19 mouse cellular contexts compared by ENCODE assay signal in genomic region chr17:83181592-83181991, GRCm38 (mm10). TPM values are rescaled to one million over a fixed set of nuclear protein-coding genes. Genes with fewer than 3 reads are reported as not detected.
A peak's percentile ranks its signal among the peaks of the same experiment; 100 is the strongest.
DNase-seq lines count a peak whose midpoint lies in the region; ATAC-seq and TF ChIP-seq lines count a peak whose summit lies in the region.
"Had no signal": no experiment of that assay in that cellular context is flagged by ENCODE, and none has a peak within 500 bp of the region (broad histone marks: within the 10 kb centered on the region; RNA-seq: fewer than 3 reads in every experiment).

No protein-coding gene starts in this region.

- H3K27ac ChIP-seq in intestine, postnatal 0 days (ENCODE audit: low read depth, low read length), result no peak overlapping the region
- no peak overlapping the region for H3K27ac ChIP-seq in neural tube, embryonic 15.5 days (replicated peaks)
- H3K27ac ChIP-seq: embryonic facial prominence, embryonic 12.5 days; forebrain, embryonic 12.5 days; heart, embryonic 13.5 days; hindbrain, embryonic 15.5 days had no signal

- H3K4me3 ChIP-seq in intestine, postnatal 0 days (ENCODE audit: low read depth, low read length), result no peak overlapping the region
- no peak overlapping the region for H3K4me3 ChIP-seq in neural tube, embryonic 15.5 days (replicated peaks)
- H3K4me3 ChIP-seq: embryonic facial prominence, embryonic 12.5 days; forebrain, embryonic 12.5 days; heart, embryonic 13.5 days; hindbrain, embryonic 15.5 days had no signal

- no peaks in the 10 kb centered on the region for H3K4me1 ChIP-seq in intestine, postnatal 0 days (replicated peaks; ENCODE audit: control insufficient read depth, insufficient read depth, low read length)
- peaks cover 14% of the 10 kb centered on the region; the same call in 1 of the 2 replicates for H3K4me1 ChIP-seq in neural tube, embryonic 15.5 days

- no peak overlapping the region for H3K9ac ChIP-seq in intestine, postnatal 0 days (ENCODE audit: low read depth, low read length)
- H3K9ac ChIP-seq in neural tube, embryonic 15.5 days (replicated peaks), result no peak overlapping the region
- H3K9ac ChIP-seq: embryonic facial prominence, embryonic 12.5 days; forebrain, embryonic 12.5 days; forebrain, postnatal 0 days; heart, embryonic 13.5 days; hindbrain, embryonic 15.5 days had no signal

- H3K27me3 ChIP-seq in intestine, postnatal 0 days (replicated peaks; ENCODE audit: control insufficient read depth, insufficient read depth, low read length), result no peaks in the 10 kb centered on the region
- peaks cover 6% of the 10 kb centered on the region; the same call in 1 of the 2 replicates for H3K27me3 ChIP-seq in neural tube, embryonic 15.5 days (replicated peaks)
- H3K27me3 ChIP-seq: embryonic facial prominence, embryonic 12.5 days; forebrain, embryonic 12.5 days; heart, embryonic 13.5 days; hindbrain, embryonic 15.5 days had no signal

- ATAC-seq in inflammation-experienced regulatory T-cells, adult 6 months, result peak; percentile 43
- peak; percentile 55 for ATAC-seq in intestine, postnatal 0 days
- ATAC-seq in neural tube, embryonic 15.5 days (ENCODE audit: low FRiP score), result no peak
- ATAC-seq: forebrain, postnatal 0 days had no signal

- peak; percentile 35 for TF ChIP-seq CTCF in intestine, postnatal 0 days (IDR thresholded peaks at IDR 0.05; ENCODE audit: low read depth)

- H3K36me3 ChIP-seq in intestine, postnatal 0 days (ENCODE audit: control insufficient read depth, insufficient read depth), result no peaks in the 10 kb centered on the region
- H3K36me3 ChIP-seq in neural tube, embryonic 15.5 days, result no peaks in the 10 kb centered on the region
- H3K36me3 ChIP-seq: embryonic facial prominence, embryonic 12.5 days; forebrain, embryonic 12.5 days; heart, embryonic 13.5 days; hindbrain, embryonic 15.5 days had no signal

- H3K9me3 ChIP-seq in intestine, postnatal 0 days (ENCODE audit: control insufficient read depth), result 0 out of 2 replicates have a peak, but pooled peaks cover 2% of the 10 kb centered on the region
- no peaks in the 10 kb centered on the region for H3K9me3 ChIP-seq in neural tube, embryonic 15.5 days (replicated peaks)
- H3K9me3 ChIP-seq: embryonic facial prominence, embryonic 12.5 days; hindbrain, embryonic 15.5 days had no signal

- DNase-seq in 3T3-L1 (ENCODE audit: low read depth, low spot score) (peak; percentile 25), adipocyte (ENCODE audit: low spot score) (peak; percentile 33)
- DNase-seq in urinary bladder, postnatal 25 days (ENCODE audit: low spot score), result no peak
- no peak for DNase-seq in thymus, postnatal 0 days (ENCODE audit: low spot score)
- no peak for DNase-seq in right cerebral cortex, adult 18-20 months
- DNase-seq: adrenal gland, postnatal 10 days; cerebellum, adult 2 months; cerebellum, postnatal 10 days; embryo, embryonic 11 days; forebrain, postnatal 0 days; heart, adult 11 months; heart, postnatal 36 days had no signal

- no peak overlapping the region for H3K4me2 ChIP-seq in intestine, postnatal 0 days (replicated peaks; ENCODE audit: low read depth)
- H3K4me2 ChIP-seq in neural tube, embryonic 15.5 days, result no peak overlapping the region
- H3K4me2 ChIP-seq: embryonic facial prominence, embryonic 12.5 days; forebrain, embryonic 12.5 days; heart, embryonic 13.5 days; hindbrain, embryonic 15.5 days had no signal

- 41% methylated on average over 7 of the region's 7 CpGs for WGBS in intestine, postnatal 0 days
- WGBS in neural tube, embryonic 15.5 days, result 73% methylated on average over 7 of the region's 7 CpGs

RNA-seq across cellular contexts. Expression of gene Pkdcc, which starts 33.5 kb away (rescaled TPM):
- polyA plus RNA-seq in inflammation-experienced regulatory T-cells, adult 6 months (2017; shearing (Covaris generic)), result under 1 TPM in 2 of 3 experiments, not detected in 1; 0.67 to 0.78 TPM
- 15.8 and 17.5 TPM in 2 replicates for polyA plus RNA-seq in intestine, postnatal 0 days (2015; fragmentation: Nextera tagmentation; extraction: Ambion mirVana)
- 12.5 and 13.1 TPM in 2 replicates for polyA plus RNA-seq in thymus, postnatal 0 days (2015; fragmentation: Nextera tagmentation; extraction: Ambion mirVana)
- polyA plus RNA-seq in neural tube, embryonic 15.5 days (2015; fragmentation: Nextera tagmentation; extraction: Ambion mirVana), result 4.5 and 9.7 TPM in 2 replicates

Comparison
In these comparisons a context has a peak if more than half of its experiments do, and no peak if none do; other contexts are left out.
1. DNase-seq: peak in 3T3-L1 (single experiment) and adipocyte (single experiment); none in urinary bladder, postnatal 25 days (single experiment), thymus, postnatal 0 days (single experiment) and right cerebral cortex, adult 18-20 months (single experiment).